Mouse (Mus musculus): ENCODE data around the gene Adh5. TPM values are rescaled to one million over a fixed set of nuclear protein-coding genes. Genes with fewer than 3 reads are reported as not detected.

Gene Adh5
- total RNA-seq (2022), result 10 to 100 TPM; 63.2 to 74.4 (median 69.9) TPM

GRCm38 (mm10) chr3:138442612-138443464 is at the start of gene Adh5:
TSS of gene Adh5 (plus strand) at chr3:138443093.
- DNase-seq (ENCODE audit: low spot score in 2 of 2), result peak; percentile 82 to 84

- DNase-seq (ENCODE audit: low spot score in 2 of 2), result no peak
Measured at GRCm38 (mm10) chr3:138404872-138405271, 38.0 kb upstream of the Adh5 start.

- DNase-seq (ENCODE audit: low spot score in 2 of 2), result peak in 1 of 2 experiments; percentile 51
Measured at GRCm38 (mm10) chr3:138405341-138405740, 37.6 kb upstream of the Adh5 start.

- no peak for DNase-seq (ENCODE audit: low spot score in 2 of 2)
Measured at GRCm38 (mm10) chr3:138405840-138406239, 37.1 kb upstream of the Adh5 start.

- no peak for DNase-seq (ENCODE audit: low spot score in 2 of 2)
Measured at GRCm38 (mm10) chr3:138407920-138408319, 35.0 kb upstream of the Adh5 start.

GRCm38 (mm10) chr3:138409585-138409984 is 33.3 kb upstream of the Adh5 start:
- DNase-seq (ENCODE audit: low spot score in 2 of 2), result no peak

GRCm38 (mm10) chr3:138410211-138410610 is 32.7 kb upstream of the Adh5 start:
- DNase-seq (ENCODE audit: low spot score in 2 of 2), result no peak

- DNase-seq (ENCODE audit: low spot score in 2 of 2), result no peak
Measured at GRCm38 (mm10) chr3:138415121-138415690, 27.7 kb upstream of the Adh5 start, which contains the start of gene Adh4. TSS of gene Adh4 (plus strand) at chr3:138415466.

- DNase-seq (ENCODE audit: low spot score in 2 of 2), result no peak
Measured at GRCm38 (mm10) chr3:138419369-138419768, 23.5 kb upstream of the Adh5 start.

- DNase-seq (ENCODE audit: low spot score in 2 of 2), result no peak
Measured at GRCm38 (mm10) chr3:138420385-138420784, 22.5 kb upstream of the Adh5 start.

GRCm38 (mm10) chr3:138423664-138424063 is 19.2 kb upstream of the Adh5 start:
- DNase-seq (ENCODE audit: low spot score in 2 of 2), result no peak

- no peak for DNase-seq (ENCODE audit: low spot score in 2 of 2)
Measured at GRCm38 (mm10) chr3:138424247-138424646, 18.6 kb upstream of the Adh5 start.

GRCm38 (mm10) chr3:138430360-138430976 is 12.4 kb upstream of the Adh5 start:
- DNase-seq (ENCODE audit: low spot score in 2 of 2), result no peak

GRCm38 (mm10) chr3:138431835-138432234 is 11.1 kb upstream of the Adh5 start:
- DNase-seq (ENCODE audit: low spot score in 2 of 2), result no peak

- DNase-seq (ENCODE audit: low spot score in 2 of 2), result no peak
Measured at GRCm38 (mm10) chr3:138438716-138439115, 4.2 kb upstream of the Adh5 start.

GRCm38 (mm10) chr3:138442203-138442602 is 690 bp upstream of the Adh5 start:
- DNase-seq (ENCODE audit: low spot score in 2 of 2), result peak in 1 of 2 experiments; percentile 47

- no peak for DNase-seq (ENCODE audit: low spot score in 2 of 2)
Measured at GRCm38 (mm10) chr3:138443465-138443771, 525 bp downstream of the Adh5 start.

- no peak for DNase-seq (ENCODE audit: low spot score in 2 of 2)
Measured at GRCm38 (mm10) chr3:138448077-138448860, 5.4 kb downstream of the Adh5 start.

- no peak for DNase-seq (ENCODE audit: low spot score in 2 of 2)
Measured at GRCm38 (mm10) chr3:138452169-138452568, 9.3 kb downstream of the Adh5 start.

- DNase-seq (ENCODE audit: low spot score in 2 of 2), result no peak
Measured at GRCm38 (mm10) chr3:138454234-138454633, 11.3 kb downstream of the Adh5 start.

- DNase-seq (ENCODE audit: low spot score in 2 of 2), result no peak
Measured at GRCm38 (mm10) chr3:138454711-138455435, 12.0 kb downstream of the Adh5 start.

Measured in layer of hippocampus, adult 8-10 months (tissue).